In genomic region chr4:83829718-83830459, GRCm38 (mm10) we compare ENCODE assay signal across 22 mouse cellular contexts.
A peak's percentile ranks its signal among the peaks of the same experiment; 100 is the strongest.
DNase-seq lines count a peak whose midpoint lies in the region; ATAC-seq and TF ChIP-seq lines count a peak whose summit lies in the region.
"Had no signal": no experiment of that assay in that cellular context is flagged by ENCODE, and none has a peak within 500 bp of the region (broad histone marks: within the 10 kb centered on the region; RNA-seq: fewer than 3 reads in every experiment).

No protein-coding gene starts in this region.

- 88% methylated on average over 4 of the region's 4 CpGs for WGBS in embryonic facial prominence, embryonic 10.5 days
- WGBS in midbrain, embryonic 11.5 days, result 86% methylated on average over 4 of the region's 4 CpGs

- no peak for TF ChIP-seq CTCF in C2C12 (IDR thresholded peaks at IDR 0.05; ENCODE audit: control insufficient read depth, insufficient read depth, insufficient read length)

- no peak overlapping the region for H3K4me3 ChIP-seq in C2C12 (ENCODE audit: insufficient read depth, poor library complexity, severe bottlenecking)
- no peak overlapping the region for H3K4me3 ChIP-seq in embryonic facial prominence, embryonic 10.5 days
- no peak overlapping the region for H3K4me3 ChIP-seq in midbrain, embryonic 11.5 days (ENCODE audit: low read depth, low read length)
- H3K4me3 ChIP-seq: embryonic facial prominence, embryonic 13.5 days; embryonic facial prominence, embryonic 15.5 days; forebrain, embryonic 13.5 days; forebrain, embryonic 15.5 days had no signal

- no peaks in the 10 kb centered on the region for H3K79me2 ChIP-seq in C2C12 (ENCODE audit: control insufficient read depth, insufficient read depth)

- no peaks in the 10 kb centered on the region for H3K36me3 ChIP-seq in C2C12 (ENCODE audit: control insufficient read depth, insufficient read depth)
- H3K36me3 ChIP-seq in embryonic facial prominence, embryonic 10.5 days (replicated peaks), result no peaks in the 10 kb centered on the region
- H3K36me3 ChIP-seq in midbrain, embryonic 11.5 days (ENCODE audit: control insufficient read depth, insufficient read depth, low read length), result no peaks in the 10 kb centered on the region
- H3K36me3 ChIP-seq: embryonic facial prominence, embryonic 13.5 days; embryonic facial prominence, embryonic 15.5 days; forebrain, embryonic 15.5 days had no signal

- DNase-seq in 3134 (ENCODE audit: extremely low read depth, insufficient read length, low spot score), result peak; percentile 59
- DNase-seq in embryonic facial prominence, embryonic 10.5 days (ENCODE audit: low spot score), result no peak
- peak; percentile 22 for DNase-seq in gonadal fat pad, adult 2 months (ENCODE audit: low read depth)
- no peak for DNase-seq in gastrocnemius, adult 8-10 months (ENCODE audit: low spot score in 2 of 2)
- DNase-seq in gastrocnemius, postnatal 25 days, result no peak
- DNase-seq in midbrain, embryonic 11.5 days (ENCODE audit: low spot score, missing footprints), result no peak
- DNase-seq in cerebellum, adult 18-20 months, result no peak
- DNase-seq: adrenal gland, adult 2 months; adrenal gland, postnatal 10 days; adrenal gland, postnatal 25 days; B cell, adult 2 months; cerebellum, adult 11 months; cerebellum, adult 2 months; cerebellum, adult 9-10 months; cerebellum, postnatal 10 days; cerebellum, postnatal 25 days; forebrain, postnatal 0 days had no signal

- H3K79me3 ChIP-seq in C2C12 (ENCODE audit: low read depth), result no peaks in the 10 kb centered on the region

- ATAC-seq in midbrain, embryonic 11.5 days (ENCODE audit: low FRiP score), result no peak
- ATAC-seq: forebrain, embryonic 13.5 days; forebrain, embryonic 15.5 days; forebrain, postnatal 0 days had no signal

- no peaks in the 10 kb centered on the region for H3K27me3 ChIP-seq in C2C12 (ENCODE audit: control insufficient read depth, insufficient read depth, insufficient read length)
- H3K27me3 ChIP-seq in embryonic facial prominence, embryonic 10.5 days (replicated peaks; ENCODE audit: low read depth, poor library complexity, severe bottlenecking), result no peaks in the 10 kb centered on the region
- H3K27me3 ChIP-seq in midbrain, embryonic 11.5 days (ENCODE audit: control insufficient read depth, insufficient read depth, low read length), result no peaks in the 10 kb centered on the region
- H3K27me3 ChIP-seq: embryonic facial prominence, embryonic 13.5 days; forebrain, embryonic 13.5 days; forebrain, embryonic 15.5 days had no signal

- H3K9me3 ChIP-seq in embryonic facial prominence, embryonic 10.5 days, result no peaks in the 10 kb centered on the region
- H3K9me3 ChIP-seq in midbrain, embryonic 11.5 days (ENCODE audit: control insufficient read depth, low read length), result no peaks in the 10 kb centered on the region
- H3K9me3 ChIP-seq: embryonic facial prominence, embryonic 13.5 days; embryonic facial prominence, embryonic 15.5 days; forebrain, embryonic 13.5 days; forebrain, embryonic 15.5 days had no signal

- H3K4me2 ChIP-seq in midbrain, embryonic 11.5 days, result no peak overlapping the region
- H3K4me2 ChIP-seq: embryonic facial prominence, embryonic 15.5 days; forebrain, embryonic 13.5 days; forebrain, embryonic 15.5 days had no signal

- peak overlapping the region; percentile 65 for H3K27ac ChIP-seq in embryonic facial prominence, embryonic 10.5 days (replicated peaks)
- no peak overlapping the region for H3K27ac ChIP-seq in midbrain, embryonic 11.5 days (ENCODE audit: low read depth, low read length)
- H3K27ac ChIP-seq: embryonic facial prominence, embryonic 13.5 days; embryonic facial prominence, embryonic 15.5 days; forebrain, embryonic 13.5 days; forebrain, embryonic 15.5 days had no signal

- H3K9ac ChIP-seq in midbrain, embryonic 11.5 days (ENCODE audit: low read length), result no peak overlapping the region
- H3K9ac ChIP-seq: embryonic facial prominence, embryonic 13.5 days; embryonic facial prominence, embryonic 15.5 days; forebrain, embryonic 13.5 days; forebrain, embryonic 15.5 days; forebrain, postnatal 0 days had no signal

- peaks cover 30% of the 10 kb centered on the region for H3K4me1 ChIP-seq in embryonic facial prominence, embryonic 10.5 days
- no peaks in the 10 kb centered on the region for H3K4me1 ChIP-seq in midbrain, embryonic 11.5 days (ENCODE audit: control insufficient read depth, insufficient read depth, low read length)

- no peak overlapping the region for H3ac ChIP-seq in C2C12 (ENCODE audit: control insufficient read depth, insufficient read length, low read depth)

TF ChIP-seq in C2C12, 6 proteins besides CTCF, POLR2A, EP300 and RAD21:
- TF ChIP-seq MYOG (IDR thresholded peaks at IDR 0.05; ENCODE audit: control insufficient read depth, extremely low read depth, insufficient read length), result no peak
- TF ChIP-seq FOSL1 (IDR thresholded peaks at IDR 0.05; ENCODE audit: insufficient read depth, low read length, poor library complexity, severe bottlenecking), result peak; percentile 23
- TF ChIP-seq USF1 (IDR thresholded peaks at IDR 0.05; ENCODE audit: low read depth), result peak; percentile 84
- TF ChIP-seq CEBPB (IDR thresholded peaks at IDR 0.05; ENCODE audit: low read depth), result peak; percentile 71

Comparison
In these comparisons a context has a peak if more than half of its experiments do, and no peak if none do; other contexts are left out.
1. DNase-seq: peak in 3134 (single experiment) and gonadal fat pad, adult 2 months (single experiment); none in embryonic facial prominence, embryonic 10.5 days (single experiment), gastrocnemius, adult 8-10 months (0 of 2), gastrocnemius, postnatal 25 days (single experiment), midbrain, embryonic 11.5 days (single experiment) and cerebellum, adult 18-20 months (0 of 2).